Mouse (Mus musculus): ENCODE measurements around the gene Irak2.
"Not testable (repeated sequence)": the region's sequence is repeated elsewhere in the genome, so short reads cannot be mapped to it uniquely, and the experiment has no call there.

Gene Irak2

GRCm38 (mm10) chr6:113662964-113663700 lies 24.9 kb downstream of the Irak2 start:
- in situ Hi-C loops (cut with MboI; ENCODE audit: unreplicated experiment in 2 of 2): no loop called here

- in situ Hi-C loops (cut with MboI; ENCODE audit: unreplicated experiment in 2 of 2): no loop called here
These were observed 26.0 kb downstream of the Irak2 start for GRCm38 (mm10) chr6:113664305-113664704.

- in situ Hi-C loops (cut with MboI; ENCODE audit: unreplicated experiment in 2 of 2): no loop called here
These were observed 29.4 kb downstream of the Irak2 start for GRCm38 (mm10) chr6:113667611-113668122.

GRCm38 (mm10) chr6:113668287-113669154 lies 30.3 kb downstream of the Irak2 start:
- in situ Hi-C loops (cut with MboI; ENCODE audit: unreplicated experiment in 2 of 2): no loop called here

GRCm38 (mm10) chr6:113669821-113670220 lies 31.6 kb downstream of the Irak2 start:
- in situ Hi-C loops (cut with MboI; ENCODE audit: unreplicated experiment in 2 of 2): no loop called here

GRCm38 (mm10) chr6:113672029-113672428 lies 33.8 kb downstream of the Irak2 start:
- in situ Hi-C loops (cut with MboI; ENCODE audit: unreplicated experiment in 2 of 2): not testable (repeated sequence)

- in situ Hi-C loops (cut with MboI; ENCODE audit: unreplicated experiment in 2 of 2): no loop called here
These were observed 34.7 kb downstream of the Irak2 start for GRCm38 (mm10) chr6:113672989-113673388.

GRCm38 (mm10) chr6:113675234-113675633 lies 37.0 kb downstream of the Irak2 start:
- in situ Hi-C loops (cut with MboI; ENCODE audit: unreplicated experiment in 2 of 2): loop anchor here in 1 of 2 experiments (5.0 kb wide), 1 partner anchor 38 kb away; the partner anchor contains the start of gene Irak2

GRCm38 (mm10) chr6:113675991-113676390 lies 37.7 kb downstream of the Irak2 start:
- in situ Hi-C loops (cut with MboI; ENCODE audit: unreplicated experiment in 2 of 2): loop anchor here in 1 of 2 experiments (5.0 kb wide), 1 partner anchor 39 kb away; the partner anchor contains the start of gene Irak2

GRCm38 (mm10) chr6:113677070-113677734 lies 38.9 kb downstream of the Irak2 start:
- in situ Hi-C loops (cut with MboI; ENCODE audit: unreplicated experiment in 2 of 2): loop anchor here in 1 of 2 experiments (5.0 kb wide), 1 partner anchor 40 kb away; the partner anchor contains the start of gene Irak2

- in situ Hi-C loops (cut with MboI; ENCODE audit: unreplicated experiment in 2 of 2): loop anchor here in 1 of 2 experiments (5.0 kb wide), 1 partner anchor 41 kb away; the partner anchor contains the start of gene Irak2
These were observed 40.2 kb downstream of the Irak2 start for GRCm38 (mm10) chr6:113678246-113679012.

- in situ Hi-C loops (cut with MboI; ENCODE audit: unreplicated experiment in 2 of 2): loop anchor here (5.0 kb wide), 1 partner anchor 43 kb away; the partner anchor contains the start of gene Irak2 (in 2 of the 2)
These were observed 41.8 kb downstream of the Irak2 start for GRCm38 (mm10) chr6:113679993-113680566.

- in situ Hi-C loops (cut with MboI; ENCODE audit: unreplicated experiment in 2 of 2): loop anchor here in 1 of 2 experiments (5.0 kb wide), 1 partner anchor 44 kb away; the partner anchor contains the start of gene Irak2
These were observed 43.0 kb downstream of the Irak2 start for GRCm38 (mm10) chr6:113681271-113681670.

GRCm38 (mm10) chr6:113683081-113683825 lies 45.0 kb downstream of the Irak2 start:
- in situ Hi-C loops (cut with MboI; ENCODE audit: unreplicated experiment in 2 of 2): loop anchor here in 1 of 2 experiments (5.0 kb wide), 1 partner anchor 46 kb away; the partner anchor contains the start of gene Irak2

GRCm38 (mm10) chr6:113686551-113687125 lies 48.4 kb downstream of the Irak2 start:
- in situ Hi-C loops (cut with MboI; ENCODE audit: unreplicated experiment in 2 of 2): no loop called here

GRCm38 (mm10) chr6:113690008-113690399 lies 51.7 kb downstream of the Irak2 start:
- in situ Hi-C loops (cut with MboI; ENCODE audit: unreplicated experiment in 2 of 2): no loop called here

- in situ Hi-C loops (cut with MboI; ENCODE audit: unreplicated experiment in 2 of 2): no loop called here
These were observed 52.3 kb downstream of the Irak2 start for GRCm38 (mm10) chr6:113690400-113691083.
